Mouse (Mus musculus) spleen, postnatal 14 days (tissue): ENCODE measurements around the gene Pmel.
A peak's percentile ranks its signal among the peaks of the same experiment; 100 is the strongest.

ENCODE experiments used
- DNase-seq, 2 experiments: peaks; one replicate each; pipeline ENCODE4 v3.0.0; 2021 to 2022; ENCODE audit warnings: low spot score in 2 of 2

Gene Pmel

GRCm38 (mm10) chr10:128703895-128704294 is at the start of gene Pmel:
Gene Pmel (plus strand): TSS chr10:128704195.
- no peak for DNase-seq

DNA sequence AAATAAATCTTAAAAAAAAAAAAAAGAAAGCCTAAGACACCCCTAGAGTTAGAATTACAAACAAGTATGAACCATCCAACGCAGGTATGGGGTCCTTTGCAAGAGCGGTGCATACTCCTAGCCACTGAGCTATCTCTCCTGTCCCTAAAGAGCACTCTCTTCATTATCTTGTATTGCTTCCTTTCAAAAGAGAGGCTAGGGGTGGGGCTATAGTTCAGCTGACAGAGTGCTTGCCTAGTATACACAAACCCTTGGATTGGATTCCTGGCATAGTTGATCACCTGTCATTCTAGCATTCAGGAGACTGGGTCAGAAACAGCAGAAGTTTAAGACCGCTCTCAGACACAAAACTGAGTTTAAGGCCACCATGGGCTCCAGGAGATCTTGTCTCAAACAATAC is 48.7 kb upstream of the Pmel start:
- no peak for DNase-seq

DNA sequence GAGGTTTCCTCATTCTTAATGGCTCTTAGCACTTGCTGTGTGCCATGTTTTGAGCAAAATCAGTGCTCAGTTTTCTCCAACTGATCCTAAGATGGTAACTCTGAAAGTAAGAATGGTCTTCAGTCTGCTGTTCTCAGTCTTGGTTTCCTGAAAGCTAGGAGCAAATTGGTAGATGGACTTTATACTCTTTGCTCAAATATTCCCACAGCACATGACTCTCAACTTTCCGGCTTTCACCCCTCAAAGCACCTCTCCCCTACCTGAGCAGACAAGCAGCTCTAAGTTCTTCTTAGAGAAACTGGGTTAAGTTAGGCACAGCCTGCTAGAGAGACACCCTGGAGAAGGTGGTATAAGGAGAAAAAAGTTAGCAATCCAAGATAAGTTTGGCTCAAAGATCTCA is 47.3 kb upstream of the Pmel start:
- DNase-seq: no peak

GRCm38 (mm10) chr10:128657844-128658243 is 46.2 kb upstream of the Pmel start:
- no peak for DNase-seq

GRCm38 (mm10) chr10:128659490-128659889 is 44.5 kb upstream of the Pmel start:
- no peak for DNase-seq

- DNase-seq: no peak
These were observed 41.5 kb upstream of the Pmel start for GRCm38 (mm10) chr10:128662465-128662864.

GRCm38 (mm10) chr10:128663441-128664220 is 40.4 kb upstream of the Pmel start:
- DNase-seq: no peak

- DNase-seq: no peak
These were observed 39.2 kb upstream of the Pmel start for GRCm38 (mm10) chr10:128664808-128665207.

- no peak for DNase-seq
These were observed 38.7 kb upstream of the Pmel start for GRCm38 (mm10) chr10:128665307-128665706.

DNA sequence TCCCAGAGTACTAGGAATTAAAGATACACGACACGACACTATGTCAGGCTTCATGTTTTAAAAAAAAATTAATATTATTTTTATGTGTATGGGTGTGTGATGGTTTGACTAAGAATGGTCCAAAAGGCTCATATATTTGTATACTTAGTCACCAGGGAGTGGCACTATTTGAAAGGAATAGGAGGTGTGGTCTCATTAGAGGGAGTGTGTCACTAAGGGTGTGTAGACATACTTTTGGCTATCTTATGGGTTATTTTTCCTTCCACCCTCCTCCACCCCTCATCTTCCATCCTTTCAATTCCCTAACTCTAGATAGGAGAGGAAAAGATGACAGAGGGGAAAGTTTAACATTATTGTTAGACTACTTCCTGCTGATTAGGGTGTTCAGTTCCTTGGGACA is 38.2 kb upstream of the Pmel start:
- no peak for DNase-seq

GRCm38 (mm10) chr10:128668790-128669672 is 35.0 kb upstream of the Pmel start:
- peak; percentile 40 to 57 for DNase-seq

- DNase-seq: no peak
These were observed 32.8 kb upstream of the Pmel start for GRCm38 (mm10) chr10:128671148-128671547.

- peak; percentile 67 to 68 for DNase-seq
These were observed 30.1 kb upstream of the Pmel start, which contains the start of gene Suox for GRCm38 (mm10) chr10:128673763-128674468. Gene Suox (minus strand): TSS chr10:128674073.

DNA sequence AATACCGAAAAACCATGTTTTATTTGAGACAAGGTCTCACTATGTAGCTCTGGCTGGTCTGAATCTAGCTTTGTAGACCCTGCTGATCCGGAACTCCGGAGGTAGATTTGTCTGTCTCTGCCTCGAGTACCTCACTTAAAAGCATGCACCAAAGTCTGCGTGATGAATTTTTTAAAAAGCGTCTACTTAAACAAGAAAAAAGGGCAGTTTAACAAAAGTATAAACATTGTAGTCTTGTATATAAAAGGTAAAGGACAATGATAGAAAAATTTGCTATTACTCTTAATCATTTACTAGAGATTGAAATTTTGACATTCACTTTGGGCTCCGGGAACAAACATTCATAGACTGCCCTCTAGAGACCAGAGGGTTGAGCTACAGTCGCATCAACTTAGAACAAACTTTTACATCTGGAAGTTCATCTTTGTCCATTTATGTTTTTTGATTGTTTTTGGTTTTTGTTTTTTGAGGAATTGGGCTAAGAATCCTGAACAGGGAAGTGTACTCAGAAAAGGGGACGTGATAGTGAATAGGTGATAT is 29.5 kb upstream of the Pmel start:
- no peak for DNase-seq

DNA sequence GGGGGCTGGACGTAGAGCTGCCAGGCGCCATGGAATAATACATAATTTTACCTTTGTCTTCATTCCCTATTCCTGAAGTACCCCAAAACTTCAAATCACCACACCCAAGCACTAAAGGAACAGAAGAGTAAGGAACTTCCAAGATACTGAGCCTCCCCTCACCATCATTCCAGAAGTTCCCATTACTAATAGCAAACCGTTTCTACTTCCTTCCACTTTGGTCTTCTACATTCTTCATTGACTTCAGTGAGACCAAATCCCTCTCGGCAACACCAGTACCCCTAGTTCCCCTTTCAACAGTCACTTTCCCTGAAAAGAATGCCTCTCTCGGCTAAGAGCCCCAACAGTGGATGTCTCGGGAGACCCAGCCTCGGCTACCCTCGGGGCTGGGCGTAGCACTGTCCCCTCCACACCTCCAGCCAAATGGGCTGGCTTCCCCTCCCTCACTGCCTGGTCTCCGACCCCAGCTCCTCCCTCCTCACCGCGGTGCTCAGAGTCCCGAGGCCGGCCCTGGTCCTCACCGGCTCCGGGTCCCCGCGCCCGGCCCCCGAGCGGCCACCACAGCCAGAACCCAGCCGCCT is 8.5 kb upstream of the Pmel start:
- DNase-seq: no peak

- peak; percentile 91 to 93 for DNase-seq
These were observed 7.8 kb upstream of the Pmel start, which contains the start of gene Rab5b for GRCm38 (mm10) chr10:128695992-128696807. Gene Rab5b (minus strand): TSS chr10:128696264.

DNA sequence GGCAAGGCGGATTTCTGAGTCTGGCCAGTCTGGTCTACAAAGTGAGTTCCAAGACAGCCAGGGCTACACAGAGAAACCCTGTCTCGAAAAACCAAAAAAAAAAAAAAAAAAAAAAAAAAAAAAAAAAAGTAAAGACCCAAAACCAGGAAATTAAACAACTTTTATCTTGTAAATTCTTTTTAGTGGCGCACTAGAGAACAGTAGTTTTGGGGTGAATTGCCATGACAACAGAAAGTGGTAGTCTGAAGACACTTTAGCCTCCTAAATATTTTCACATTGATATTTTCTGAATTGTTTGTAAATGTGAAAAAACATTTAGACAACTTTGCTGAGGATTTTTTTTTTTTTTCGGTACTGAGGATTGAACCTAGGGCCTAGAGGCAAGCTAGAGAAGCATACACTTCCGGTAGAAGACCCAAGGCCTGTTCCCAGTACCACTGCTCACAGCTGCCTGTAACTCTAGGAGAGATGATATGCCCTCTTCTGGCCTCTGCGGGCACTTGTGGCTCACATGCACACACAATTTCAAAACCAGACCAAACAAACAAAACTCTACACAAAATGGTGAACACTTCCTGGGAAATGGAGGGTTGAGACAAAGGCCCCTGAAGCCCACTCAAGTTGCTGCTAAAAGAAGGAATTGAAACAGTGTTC is 6.8 kb upstream of the Pmel start:
- no peak for DNase-seq

DNA sequence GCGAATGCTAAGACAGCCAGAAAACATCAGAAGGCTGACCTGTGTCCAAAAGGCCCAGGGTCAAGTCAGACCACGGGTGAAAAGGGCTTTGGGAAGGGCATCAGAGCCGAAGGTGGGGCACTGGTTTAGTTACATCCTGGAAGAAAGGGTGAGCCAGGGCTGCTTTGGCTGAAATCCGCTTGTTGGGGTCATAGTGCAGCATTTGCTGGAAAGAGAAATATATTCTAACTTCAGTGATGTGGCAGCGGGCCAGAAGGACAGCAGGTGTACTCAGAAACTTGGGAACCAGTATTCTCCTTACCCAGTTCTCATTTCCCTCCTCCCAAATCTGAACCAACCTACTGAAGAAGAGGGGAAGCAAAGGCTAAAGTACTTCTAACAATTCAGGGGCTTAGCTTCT is 5.0 kb upstream of the Pmel start:
- no peak for DNase-seq

- no peak for DNase-seq
These were observed 4.4 kb upstream of the Pmel start for GRCm38 (mm10) chr10:128699611-128700010.

DNA sequence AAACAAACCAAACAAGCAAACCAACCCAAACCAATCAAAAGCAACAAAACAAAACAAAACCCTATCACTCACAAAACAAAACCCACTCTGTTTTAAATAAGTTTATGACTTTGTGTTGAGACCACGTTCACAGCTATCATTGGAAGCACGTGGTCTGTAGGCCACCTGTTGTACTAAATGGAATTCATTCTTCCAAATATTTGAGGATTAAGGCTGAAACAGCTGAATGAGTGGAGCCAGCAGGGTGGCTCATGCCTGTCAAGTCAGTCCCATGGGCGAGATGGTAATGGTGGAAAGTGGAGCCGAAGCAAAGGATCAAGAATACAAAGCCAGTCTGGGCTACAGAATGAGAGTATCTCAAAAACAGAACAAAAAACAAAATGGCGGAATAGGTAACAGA is 3.3 kb upstream of the Pmel start:
- no peak for DNase-seq
